In genomic region chr14:105070258-105071009, GRCm38 (mm10) we compare ENCODE assay signal across 11 mouse cellular contexts.
"Had no signal": no experiment of that assay in that cellular context is flagged by ENCODE, and none has a peak within 500 bp of the region (broad histone marks: within the 10 kb centered on the region; RNA-seq: fewer than 3 reads in every experiment).

No protein-coding gene starts in this region.

- H3K36me3 ChIP-seq: limb, embryonic 13.5 days; midbrain, embryonic 15.5 days had no signal

- ATAC-seq: lung, postnatal 0 days; midbrain, embryonic 15.5 days had no signal

- H3K27ac ChIP-seq: left cerebral cortex, adult 2 months; limb, embryonic 13.5 days; liver, embryonic 14.5 days; midbrain, embryonic 15.5 days; stomach, postnatal 0 days had no signal

- H3K4me3 ChIP-seq: left cerebral cortex, adult 2 months; limb, embryonic 13.5 days; midbrain, embryonic 15.5 days had no signal

- H3K4me2 ChIP-seq: midbrain, embryonic 15.5 days had no signal

- H3K27me3 ChIP-seq: limb, embryonic 13.5 days; midbrain, embryonic 15.5 days had no signal

- H3K9ac ChIP-seq: limb, embryonic 13.5 days; liver, embryonic 14.5 days; midbrain, embryonic 15.5 days had no signal

- H3K9me3 ChIP-seq: limb, embryonic 13.5 days; midbrain, embryonic 15.5 days had no signal

- DNase-seq: kidney, adult 18-20 months; kidney, postnatal 14 days; lung, adult 2 months; lung, postnatal 36 days; thymus, postnatal 4 days had no signal
